Mouse (Mus musculus): ENCODE results near the gene Snx27.

DNA sequence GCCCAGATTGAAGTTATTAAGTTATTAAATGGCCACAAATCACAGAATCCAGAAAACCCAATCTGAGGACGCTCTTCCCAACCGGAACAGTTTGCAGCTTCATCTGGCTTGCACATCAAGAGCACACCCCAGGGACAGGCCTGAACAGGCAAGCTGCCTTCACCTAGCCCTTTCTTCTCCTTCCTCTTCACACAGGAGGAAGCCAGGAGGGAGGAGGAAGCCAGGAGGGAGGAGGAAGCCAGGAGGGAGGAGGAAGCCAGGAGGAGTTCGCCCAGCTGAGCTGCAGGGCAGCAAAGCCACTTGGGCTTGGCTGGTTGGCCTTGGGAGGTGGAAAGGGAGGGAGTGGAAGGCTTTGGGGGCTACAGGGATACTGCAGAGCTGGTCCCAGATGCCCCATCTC lies 113.6 kb downstream of the Snx27 start:
- TF ChIP-seq POLR2A (IDR thresholded peaks at IDR 0.05; ENCODE audit: borderline replicate concordance, low read depth, low read length) (no peak), CTCF (IDR thresholded peaks at IDR 0.05; ENCODE audit: low read depth, low read length) (no peak)

Data from bone marrow macrophage, adult 2 months (primary cell).